Mouse (Mus musculus): ENCODE data around the gene Hist1h4c. TPM values are rescaled to one million over a fixed set of nuclear protein-coding genes. Genes with fewer than 3 reads are reported as not detected.

Hist1h4c gene
- polyA plus RNA-seq, 1 experiment, result 70.6 TPM

DNA sequence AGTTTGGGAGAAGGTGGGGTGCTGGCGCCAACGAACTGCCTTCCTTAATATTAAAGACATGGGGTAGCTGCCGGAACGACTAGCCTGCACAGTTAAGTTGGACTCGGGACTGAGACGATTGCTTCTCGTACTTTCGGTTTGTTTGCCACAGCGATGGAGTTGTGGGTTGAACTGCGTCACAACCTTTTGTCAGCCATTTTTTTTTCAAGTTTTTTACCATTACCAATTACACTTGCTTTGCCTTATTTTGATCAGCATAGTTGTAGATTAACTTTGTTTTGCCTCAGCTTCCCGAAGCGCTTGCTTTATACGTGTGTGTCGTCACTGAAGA is 41.6 kb upstream of the Hist1h4c start:
- no peak for DNase-seq
- no peaks in the 10 kb centered on the region for H3K36me3 ChIP-seq (ENCODE audit: control insufficient read depth, insufficient read depth, low read length)
- peak overlapping the region; percentile 85 for H3K4me3 ChIP-seq (ENCODE audit: control insufficient read depth, insufficient read depth, low read length)
- no peaks in the 10 kb centered on the region for H3K27me3 ChIP-seq (ENCODE audit: control insufficient read depth, insufficient read depth, low read length)
- under 1% methylated on average over 14 of the region's 14 CpGs for WGBS
- TF ChIP-seq CTCF (IDR thresholded peaks at IDR 0.05; ENCODE audit: borderline replicate concordance, control insufficient read depth, extremely low read depth, insufficient read depth, low read length, poor library complexity) (no peak), POLR2A (IDR thresholded peaks at IDR 0.05; ENCODE audit: control insufficient read depth, extremely low read depth, insufficient read depth, low read length, poor library complexity) (no peak)
- peak overlapping the region; percentile 99 for H3K27ac ChIP-seq (ENCODE audit: control insufficient read depth, insufficient read depth, low read length)
- H3K4me1 ChIP-seq (replicated peaks; ENCODE audit: control insufficient read depth, insufficient read depth, low read length), result peaks cover under 1% of the 10 kb centered on the region

DNA sequence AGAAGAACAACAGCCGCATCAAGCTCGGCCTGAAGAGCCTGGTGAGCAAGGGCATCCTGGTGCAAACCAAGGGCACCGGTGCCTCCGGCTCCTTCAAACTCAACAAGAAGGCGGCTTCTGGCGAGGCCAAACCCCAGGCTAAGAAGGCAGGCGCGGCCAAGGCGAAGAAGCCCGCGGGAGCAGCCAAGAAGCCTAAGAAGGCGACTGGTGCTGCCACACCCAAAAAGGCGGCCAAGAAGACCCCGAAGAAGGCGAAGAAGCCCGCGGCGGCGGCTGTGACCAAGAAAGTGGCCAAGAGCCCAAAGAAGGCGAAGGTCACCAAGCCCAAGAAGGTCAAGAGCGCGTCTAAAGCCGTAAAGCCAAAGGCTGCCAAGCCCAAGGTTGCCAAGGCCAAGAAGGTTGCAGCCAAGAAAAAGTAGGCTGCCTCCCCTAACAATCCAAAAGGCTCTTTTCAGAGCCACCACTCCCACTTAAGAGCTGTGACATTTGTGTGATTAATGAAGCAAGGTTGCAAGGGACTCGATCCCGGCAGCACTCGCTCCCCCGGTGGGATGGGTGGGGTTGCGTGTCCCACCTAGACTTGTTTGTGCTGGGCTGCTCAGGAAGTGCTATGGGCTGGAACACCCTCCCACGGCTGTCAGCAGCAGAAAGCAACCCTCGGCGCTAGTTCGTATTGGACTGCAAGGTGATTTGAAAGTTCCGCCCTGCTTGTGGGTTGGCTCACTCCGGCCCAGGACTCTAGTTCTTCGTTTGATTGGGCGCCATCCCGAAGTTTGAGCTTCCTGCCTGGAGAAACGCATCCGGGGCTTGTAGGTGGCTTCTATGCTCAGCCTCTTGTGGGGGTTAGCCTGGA is 41.0 kb upstream of the Hist1h4c start:
- no peaks in the 10 kb centered on the region for H3K36me3 ChIP-seq (ENCODE audit: control insufficient read depth, insufficient read depth, low read length)
- DNase-seq, result peak; percentile 86
- peak overlapping the region; percentile 99 for H3K27ac ChIP-seq (ENCODE audit: control insufficient read depth, insufficient read depth, low read length)
- peak overlapping the region; percentile 85 for H3K4me3 ChIP-seq (ENCODE audit: control insufficient read depth, insufficient read depth, low read length)
- H3K4me1 ChIP-seq (replicated peaks; ENCODE audit: control insufficient read depth, insufficient read depth, low read length), result no peaks in the 10 kb centered on the region
- WGBS, result under 1% methylated on average over 39 of the region's 39 CpGs
- no peaks in the 10 kb centered on the region for H3K27me3 ChIP-seq (ENCODE audit: control insufficient read depth, insufficient read depth, low read length)
- TF ChIP-seq CTCF (IDR thresholded peaks at IDR 0.05; ENCODE audit: borderline replicate concordance, control insufficient read depth, extremely low read depth, insufficient read depth, low read length, poor library complexity) (no peak), POLR2A (IDR thresholded peaks at IDR 0.05; ENCODE audit: control insufficient read depth, extremely low read depth, insufficient read depth, low read length, poor library complexity) (peak; percentile 81)

DNA sequence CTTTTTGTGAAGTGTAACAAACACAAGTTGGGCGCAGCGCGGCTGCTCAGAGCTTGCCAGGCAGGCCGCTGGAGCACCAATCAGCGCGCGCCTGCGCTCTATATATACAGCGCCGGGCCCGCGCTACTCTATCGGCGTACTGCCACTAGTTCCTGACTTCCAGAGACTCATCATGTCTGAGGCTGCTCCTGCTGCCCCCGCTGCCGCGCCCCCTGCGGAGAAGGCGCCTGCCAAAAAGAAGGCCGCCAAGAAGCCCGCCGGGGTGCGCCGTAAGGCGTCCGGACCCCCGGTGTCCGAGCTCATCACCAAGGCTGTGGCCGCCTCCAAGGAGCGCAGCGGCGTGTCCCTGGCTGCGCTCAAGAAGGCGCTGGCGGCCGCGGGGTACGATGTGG is 40.4 kb upstream of the Hist1h4c start, which contains the start of gene Hist1h1c:
Gene Hist1h1c, plus strand, starts transcription at position 132 of the 392 bp plus-strand sequence.
- H3K27me3 ChIP-seq (ENCODE audit: control insufficient read depth, insufficient read depth, low read length), result no peaks in the 10 kb centered on the region
- under 1% methylated on average over 38 of the region's 38 CpGs for WGBS
- H3K4me1 ChIP-seq (replicated peaks; ENCODE audit: control insufficient read depth, insufficient read depth, low read length), result no peaks in the 10 kb centered on the region
- peak within 1 kb of the TSS; percentile 85 for H3K4me3 ChIP-seq (ENCODE audit: control insufficient read depth, insufficient read depth, low read length)
- H3K36me3 ChIP-seq (ENCODE audit: control insufficient read depth, insufficient read depth, low read length), result no peaks in the 10 kb centered on the region
- TF ChIP-seq CTCF (IDR thresholded peaks at IDR 0.05; ENCODE audit: borderline replicate concordance, control insufficient read depth, extremely low read depth, insufficient read depth, low read length, poor library complexity), result peak; percentile 61; the same call in 1 of the 2 replicates
- TF ChIP-seq POLR2A (IDR thresholded peaks at IDR 0.05; ENCODE audit: control insufficient read depth, extremely low read depth, insufficient read depth, low read length, poor library complexity), result peak; percentile 99
- H3K27ac ChIP-seq (ENCODE audit: control insufficient read depth, insufficient read depth, low read length), result peak within 1 kb of the TSS; percentile 99
- peak; percentile 94 for DNase-seq

DNA sequence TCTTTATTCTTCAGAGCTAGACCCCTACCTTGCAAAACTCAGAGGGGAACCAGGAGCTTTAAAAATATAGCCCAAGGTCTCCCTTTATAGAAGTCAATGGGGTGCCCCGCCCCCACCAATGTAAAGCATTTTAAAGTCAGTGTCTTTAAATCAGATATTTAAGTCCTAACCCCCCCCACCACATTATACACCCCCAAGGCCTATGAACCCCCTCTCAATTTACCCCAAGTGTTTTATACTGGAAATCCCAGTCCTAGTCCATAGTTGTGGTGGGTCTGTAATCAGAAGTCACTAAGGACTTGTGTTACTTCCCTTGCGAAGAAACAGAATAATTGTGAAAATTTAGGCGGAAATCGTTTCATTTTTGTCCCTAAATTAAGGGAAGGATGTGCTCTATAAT is 39.8 kb upstream of the Hist1h4c start:
- 27% methylated on average over 4 of the region's 4 CpGs for WGBS
- H3K27me3 ChIP-seq (ENCODE audit: control insufficient read depth, insufficient read depth, low read length), result no peaks in the 10 kb centered on the region
- no peak overlapping the region for H3K4me3 ChIP-seq (ENCODE audit: control insufficient read depth, insufficient read depth, low read length)
- peak; percentile 40 for DNase-seq
- H3K36me3 ChIP-seq (ENCODE audit: control insufficient read depth, insufficient read depth, low read length), result no peaks in the 10 kb centered on the region
- H3K27ac ChIP-seq (ENCODE audit: control insufficient read depth, insufficient read depth, low read length), result peak overlapping the region; percentile 71; the same call in 1 of the 2 replicates
- no peaks in the 10 kb centered on the region for H3K4me1 ChIP-seq (replicated peaks; ENCODE audit: control insufficient read depth, insufficient read depth, low read length)
- TF ChIP-seq POLR2A (IDR thresholded peaks at IDR 0.05; ENCODE audit: control insufficient read depth, extremely low read depth, insufficient read depth, low read length, poor library complexity) (no peak), CTCF (IDR thresholded peaks at IDR 0.05; ENCODE audit: borderline replicate concordance, control insufficient read depth, extremely low read depth, insufficient read depth, low read length, poor library complexity) (no peak)

DNA sequence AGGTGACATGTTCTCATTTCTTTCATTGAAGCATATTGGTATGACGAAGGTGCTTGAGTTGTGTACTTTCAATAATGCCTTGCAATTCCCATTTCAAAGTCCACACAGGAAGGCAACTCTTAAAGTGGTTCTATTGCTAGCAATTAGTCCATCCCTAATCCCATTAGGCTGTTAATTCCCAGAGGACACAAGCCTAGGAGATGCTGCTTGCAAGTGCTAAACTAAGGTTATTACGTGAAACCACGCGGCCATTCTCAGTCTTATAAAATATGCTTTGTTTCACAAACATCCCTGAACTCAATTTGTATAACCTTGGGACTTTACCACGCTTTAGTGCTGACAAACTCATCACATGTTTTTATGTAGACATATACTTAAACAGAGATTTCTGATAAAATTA is 38.8 kb upstream of the Hist1h4c start:
- 98% methylated on average over 5 of the region's 5 CpGs for WGBS
- no peak for TF ChIP-seq POLR2A (IDR thresholded peaks at IDR 0.05; ENCODE audit: control insufficient read depth, extremely low read depth, insufficient read depth, low read length, poor library complexity)
- no peak for TF ChIP-seq CTCF (IDR thresholded peaks at IDR 0.05; ENCODE audit: borderline replicate concordance, control insufficient read depth, extremely low read depth, insufficient read depth, low read length, poor library complexity)
- Histone ChIP-seq H3K4me3 (ENCODE audit: control insufficient read depth, insufficient read depth, low read length) (no peak overlapping the region), H3K4me1 (replicated peaks; ENCODE audit: control insufficient read depth, insufficient read depth, low read length) (no peaks in the 10 kb centered on the region), H3K36me3 (ENCODE audit: control insufficient read depth, insufficient read depth, low read length) (no peaks in the 10 kb centered on the region), H3K27ac (ENCODE audit: control insufficient read depth, insufficient read depth, low read length) (no peak overlapping the region), H3K27me3 (ENCODE audit: control insufficient read depth, insufficient read depth, low read length) (no peaks in the 10 kb centered on the region)
- no peak for DNase-seq

DNA sequence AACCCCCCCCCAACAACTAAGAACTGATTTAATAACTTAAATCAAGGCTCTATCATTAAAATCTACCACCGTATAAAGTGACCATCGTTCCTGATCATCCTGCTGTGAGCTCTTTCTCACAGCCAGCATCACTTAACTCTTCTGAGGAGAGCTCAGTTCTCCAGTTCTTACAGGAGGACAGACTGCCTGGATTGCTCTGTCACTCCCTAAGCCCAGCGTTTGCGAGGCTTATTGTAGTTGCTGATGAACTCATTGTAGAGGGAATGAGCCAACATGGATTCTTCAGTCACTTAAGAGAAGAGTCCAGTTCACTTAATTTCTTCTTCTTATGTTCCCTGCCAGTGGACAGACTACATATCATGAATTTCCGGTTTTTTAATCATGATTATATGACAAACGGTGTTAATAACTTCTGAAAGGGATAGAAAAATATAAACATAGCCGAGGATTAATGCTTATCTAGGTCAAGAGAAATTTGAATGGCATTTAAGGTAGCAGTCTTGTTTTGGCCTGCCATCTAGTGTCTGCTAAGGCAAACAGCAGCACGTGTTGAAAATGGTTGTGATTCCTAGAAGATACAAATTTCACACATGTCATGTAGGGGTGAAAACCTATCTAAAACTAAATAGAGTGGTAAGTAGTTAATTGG is 34.0 kb upstream of the Hist1h4c start:
- Histone ChIP-seq H3K36me3 (ENCODE audit: control insufficient read depth, insufficient read depth, low read length) (no peaks in the 10 kb centered on the region), H3K27ac (ENCODE audit: control insufficient read depth, insufficient read depth, low read length) (no peak overlapping the region), H3K27me3 (ENCODE audit: control insufficient read depth, insufficient read depth, low read length) (no peaks in the 10 kb centered on the region), H3K4me3 (ENCODE audit: control insufficient read depth, insufficient read depth, low read length) (no peak overlapping the region), H3K4me1 (replicated peaks; ENCODE audit: control insufficient read depth, insufficient read depth, low read length) (peaks cover 18% of the 10 kb centered on the region)
- no peak for TF ChIP-seq CTCF (IDR thresholded peaks at IDR 0.05; ENCODE audit: borderline replicate concordance, control insufficient read depth, extremely low read depth, insufficient read depth, low read length, poor library complexity)
- DNase-seq, result peak; percentile 46
- 34% methylated on average over 8 of the region's 8 CpGs for WGBS
